Mouse (Mus musculus): ENCODE data around the gene Uncx. TPM values are rescaled to one million over a fixed set of nuclear protein-coding genes. Genes with fewer than 3 reads are reported as not detected.
A peak's percentile ranks its signal among the peaks of the same experiment; 100 is the strongest.

Gene Uncx
- polyA plus RNA-seq, 1 experiment from 2014 or later: 66.8 TPM

DNA sequence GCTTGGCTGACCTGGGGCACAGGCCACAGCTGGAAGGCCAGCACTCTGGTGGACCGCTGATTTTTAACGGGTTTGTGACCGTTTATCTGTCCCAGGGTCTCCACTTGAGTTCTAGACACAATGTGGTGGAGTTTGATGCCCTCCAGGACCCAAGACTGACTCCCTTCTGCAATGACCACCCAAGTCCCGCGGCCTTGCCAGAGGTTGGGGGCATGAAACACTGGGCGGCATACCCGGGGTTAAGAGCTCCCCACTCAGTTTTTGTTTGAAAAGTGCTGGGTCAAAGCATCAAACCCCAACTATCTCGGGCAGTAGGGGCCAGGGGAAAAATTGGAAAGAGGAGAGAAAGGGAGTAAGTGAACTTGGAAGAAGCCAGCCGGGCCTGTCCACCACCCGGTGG is 13.8 kb downstream of the Uncx start:
- H3K27me3 ChIP-seq (ENCODE audit: control insufficient read depth, insufficient read depth, low read length): peaks cover 89% of the 10 kb centered on the region
- 2% methylated on average over 10 of the region's 10 CpGs for WGBS
- H3K36me3 ChIP-seq (ENCODE audit: control insufficient read depth, insufficient read depth, low read length): no peaks in the 10 kb centered on the region
- H3K4me3 ChIP-seq (ENCODE audit: low read depth, low read length): no peak overlapping the region
- peak; percentile 48 for DNase-seq (ENCODE audit: low spot score)
- no peaks in the 10 kb centered on the region for H3K9me3 ChIP-seq (ENCODE audit: control insufficient read depth, low read length)
- no peak overlapping the region for H3K27ac ChIP-seq (ENCODE audit: low read depth, low read length)
- peaks cover 17% of the 10 kb centered on the region for H3K4me1 ChIP-seq (replicated peaks; ENCODE audit: control insufficient read depth, insufficient read depth, low read length)
- ATAC-seq (ENCODE audit: low FRiP score): no peak
- H3K9ac ChIP-seq (ENCODE audit: low read depth, low read length): no peak overlapping the region
- H3K4me2 ChIP-seq (replicated peaks; ENCODE audit: low read depth, low read length): no peak overlapping the region

DNA sequence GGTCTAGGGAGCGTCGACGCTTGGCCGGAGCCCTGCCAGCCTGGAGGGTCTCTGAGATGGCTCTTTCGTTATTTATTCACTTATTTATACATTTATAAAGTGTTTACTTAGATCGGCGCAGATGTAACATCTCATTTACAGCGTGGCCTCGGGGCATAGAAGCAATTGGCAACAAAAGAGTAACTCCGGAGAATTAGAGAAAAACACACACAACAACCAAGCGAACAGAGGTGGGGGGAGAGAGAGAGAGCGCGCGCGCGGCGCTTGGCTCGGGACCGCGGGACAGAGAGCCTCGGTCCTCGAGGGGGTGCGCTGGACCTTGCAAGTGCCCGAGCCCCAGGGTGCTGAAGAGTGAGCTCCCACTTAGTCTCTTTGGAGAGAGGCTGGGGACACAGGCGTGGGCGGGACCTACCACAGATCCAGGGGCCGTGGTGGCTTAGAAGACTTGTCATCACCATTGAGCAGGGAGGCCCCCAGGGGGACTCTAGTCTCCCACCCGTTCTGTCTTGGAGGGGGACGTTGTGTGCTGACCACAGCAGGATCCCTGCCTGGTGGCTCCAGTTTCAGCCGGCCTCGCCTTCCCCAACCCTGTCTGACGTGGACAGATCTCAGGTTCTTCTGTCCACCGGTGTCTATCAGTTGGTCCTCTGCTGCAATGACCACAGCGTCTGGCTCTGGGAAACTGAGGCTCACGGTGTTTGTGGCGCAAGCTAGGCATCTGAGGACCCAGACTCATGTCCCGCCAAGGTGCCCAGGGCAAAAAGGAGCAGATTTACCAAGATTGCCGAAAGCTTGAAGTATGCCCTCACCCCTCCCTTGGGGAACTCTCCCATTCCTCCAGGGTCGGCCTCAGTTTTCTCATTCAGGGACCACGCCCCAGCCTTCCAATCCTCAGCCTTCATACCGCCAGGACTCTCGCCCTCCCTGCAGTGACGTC is 14.5 kb downstream of the Uncx start:
- Histone ChIP-seq H3K27ac (ENCODE audit: low read depth, low read length) (peak overlapping the region; percentile 17; the same call in 1 of the 2 replicates), H3K36me3 (ENCODE audit: control insufficient read depth, insufficient read depth, low read length) (no peaks in the 10 kb centered on the region), H3K4me2 (replicated peaks; ENCODE audit: low read depth, low read length) (peak overlapping the region; percentile 22), H3K27me3 (ENCODE audit: control insufficient read depth, insufficient read depth, low read length) (peaks cover 86% of the 10 kb centered on the region), H3K4me3 (ENCODE audit: low read depth, low read length) (no peak overlapping the region), H3K9me3 (ENCODE audit: control insufficient read depth, low read length) (no peaks in the 10 kb centered on the region), H3K4me1 (replicated peaks; ENCODE audit: control insufficient read depth, insufficient read depth, low read length) (peaks cover 16% of the 10 kb centered on the region), H3K9ac (ENCODE audit: low read depth, low read length) (no peak overlapping the region)
- 1% methylated on average over 43 of the region's 43 CpGs for WGBS
- peak; percentile 52 for DNase-seq (ENCODE audit: low spot score)
- ATAC-seq (ENCODE audit: low FRiP score): peak; percentile 31; the same call in 1 of the 2 replicates

DNA sequence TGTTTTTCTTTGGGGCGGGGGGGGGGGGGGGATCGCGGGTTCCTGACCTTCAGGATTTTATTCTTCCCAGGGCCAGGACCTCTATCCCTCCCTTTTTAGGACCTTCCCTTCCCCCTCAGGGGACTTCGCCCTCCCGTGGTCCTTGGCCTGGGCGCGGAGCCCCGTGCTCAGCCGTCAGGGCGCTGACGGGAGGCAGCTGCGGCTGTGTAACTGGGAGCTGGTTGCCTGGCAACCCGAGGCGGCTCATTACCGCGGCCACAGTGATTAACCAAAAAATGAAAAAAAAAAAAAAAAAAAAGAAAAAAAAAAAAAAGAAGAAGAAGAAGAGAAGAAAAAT is 15.1 kb downstream of the Uncx start:
- peaks cover 16% of the 10 kb centered on the region for H3K4me1 ChIP-seq (replicated peaks; ENCODE audit: control insufficient read depth, insufficient read depth, low read length)
- H3K27ac ChIP-seq (ENCODE audit: low read depth, low read length): peak overlapping the region; percentile 78; the same call in 1 of the 2 replicates
- WGBS: 0% methylated on average over 16 of the region's 16 CpGs
- no peak overlapping the region for H3K4me3 ChIP-seq (ENCODE audit: low read depth, low read length)
- H3K9me3 ChIP-seq (ENCODE audit: control insufficient read depth, low read length): no peaks in the 10 kb centered on the region
- H3K4me2 ChIP-seq (replicated peaks; ENCODE audit: low read depth, low read length): peak overlapping the region; percentile 22; the same call in 1 of the 2 replicates
- H3K27me3 ChIP-seq (ENCODE audit: control insufficient read depth, insufficient read depth, low read length): peaks cover 86% of the 10 kb centered on the region
- DNase-seq (ENCODE audit: low spot score) (peak; percentile 79), ATAC-seq (ENCODE audit: low FRiP score) (peak; percentile 70)
- H3K9ac ChIP-seq (ENCODE audit: low read depth, low read length): no peak overlapping the region
- H3K36me3 ChIP-seq (ENCODE audit: control insufficient read depth, insufficient read depth, low read length): no peaks in the 10 kb centered on the region

DNA sequence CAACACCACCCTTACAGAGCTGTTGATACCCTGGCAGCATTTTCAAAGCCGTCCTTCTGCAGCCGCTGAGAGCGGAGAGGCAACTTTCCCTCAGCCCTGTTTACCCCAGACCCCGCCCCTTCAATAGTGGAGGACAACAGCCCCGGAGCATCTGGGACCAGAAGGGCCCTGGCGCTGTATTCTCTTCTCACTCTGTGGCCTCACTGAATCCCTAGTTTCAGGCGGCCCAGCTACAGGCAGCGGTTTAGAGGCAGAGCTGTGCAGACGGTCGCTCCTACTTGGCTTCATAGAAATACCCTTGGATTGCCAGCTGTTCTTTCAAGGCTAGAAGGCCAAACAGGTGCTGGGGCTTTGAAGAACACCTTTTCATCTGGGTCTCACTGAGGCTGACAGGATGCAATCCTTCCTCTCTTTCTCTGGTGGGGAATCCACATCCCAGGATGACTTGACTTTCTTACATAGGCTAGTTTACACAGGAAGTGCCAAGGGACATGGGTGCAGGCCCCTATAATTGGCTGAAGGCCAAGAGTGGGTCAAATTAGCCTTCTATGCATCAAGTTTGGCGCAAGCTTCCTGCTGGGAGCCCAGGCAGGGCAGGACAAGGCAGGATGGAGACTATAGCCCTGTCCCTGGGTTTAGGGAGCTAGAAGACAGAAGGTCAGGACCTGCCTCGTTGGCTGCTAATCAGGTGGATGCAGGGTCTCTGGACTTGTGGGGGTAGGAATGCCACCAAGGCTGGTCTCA is 15.8 kb downstream of the Uncx start:
- ATAC-seq (ENCODE audit: low FRiP score) (peak; percentile 74), DNase-seq (ENCODE audit: low spot score) (peak; percentile 75)
- WGBS: 2% methylated on average over 12 of the region's 12 CpGs
- H3K9ac ChIP-seq (ENCODE audit: low read depth, low read length): no peak overlapping the region
- 0 out of 2 replicates have a peak overlapping the region, but pooled peaks have one; percentile 20 for H3K4me2 ChIP-seq (replicated peaks; ENCODE audit: low read depth, low read length)
- no peaks in the 10 kb centered on the region for H3K9me3 ChIP-seq (ENCODE audit: control insufficient read depth, low read length)
- H3K27ac ChIP-seq (ENCODE audit: low read depth, low read length): peak overlapping the region; percentile 78
- no peak overlapping the region for H3K4me3 ChIP-seq (ENCODE audit: low read depth, low read length)
- H3K4me1 ChIP-seq (replicated peaks; ENCODE audit: control insufficient read depth, insufficient read depth, low read length): peaks cover 16% of the 10 kb centered on the region
- H3K36me3 ChIP-seq (ENCODE audit: control insufficient read depth, insufficient read depth, low read length): no peaks in the 10 kb centered on the region
- peaks cover 80% of the 10 kb centered on the region for H3K27me3 ChIP-seq (ENCODE audit: control insufficient read depth, insufficient read depth, low read length)

DNA sequence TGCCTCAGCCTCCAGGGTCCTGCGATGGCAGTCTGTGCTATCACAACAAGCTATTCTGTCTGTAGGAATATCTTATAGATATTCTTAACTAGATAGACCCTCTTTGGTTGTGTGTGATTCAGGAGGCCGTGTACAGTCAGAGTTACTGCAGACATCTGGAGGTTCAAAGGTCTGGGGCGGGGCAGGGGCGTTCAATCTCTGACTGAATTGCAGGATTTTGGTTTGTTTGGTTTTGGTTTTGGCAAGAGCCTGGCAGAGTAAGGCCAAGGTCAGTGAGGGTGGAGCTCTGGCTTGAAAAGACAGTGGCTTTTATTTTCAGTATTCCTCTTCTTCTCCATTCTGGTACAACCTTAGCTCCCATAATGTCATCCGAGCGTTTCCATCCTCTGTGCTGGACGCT is 16.5 kb downstream of the Uncx start:
- ATAC-seq (ENCODE audit: low FRiP score) (no peak), DNase-seq (ENCODE audit: low spot score) (no peak)
- Histone ChIP-seq H3K36me3 (ENCODE audit: control insufficient read depth, insufficient read depth, low read length) (no peaks in the 10 kb centered on the region), H3K4me2 (replicated peaks; ENCODE audit: low read depth, low read length) (no peak overlapping the region), H3K4me1 (replicated peaks; ENCODE audit: control insufficient read depth, insufficient read depth, low read length) (peaks cover 15% of the 10 kb centered on the region), H3K4me3 (ENCODE audit: low read depth, low read length) (no peak overlapping the region), H3K27ac (ENCODE audit: low read depth, low read length) (no peak overlapping the region), H3K9ac (ENCODE audit: low read depth, low read length) (no peak overlapping the region), H3K9me3 (ENCODE audit: control insufficient read depth, low read length) (no peaks in the 10 kb centered on the region), H3K27me3 (ENCODE audit: control insufficient read depth, insufficient read depth, low read length) (peaks cover 81% of the 10 kb centered on the region)
- WGBS: 40% methylated on average over 7 of the region's 7 CpGs

DNA sequence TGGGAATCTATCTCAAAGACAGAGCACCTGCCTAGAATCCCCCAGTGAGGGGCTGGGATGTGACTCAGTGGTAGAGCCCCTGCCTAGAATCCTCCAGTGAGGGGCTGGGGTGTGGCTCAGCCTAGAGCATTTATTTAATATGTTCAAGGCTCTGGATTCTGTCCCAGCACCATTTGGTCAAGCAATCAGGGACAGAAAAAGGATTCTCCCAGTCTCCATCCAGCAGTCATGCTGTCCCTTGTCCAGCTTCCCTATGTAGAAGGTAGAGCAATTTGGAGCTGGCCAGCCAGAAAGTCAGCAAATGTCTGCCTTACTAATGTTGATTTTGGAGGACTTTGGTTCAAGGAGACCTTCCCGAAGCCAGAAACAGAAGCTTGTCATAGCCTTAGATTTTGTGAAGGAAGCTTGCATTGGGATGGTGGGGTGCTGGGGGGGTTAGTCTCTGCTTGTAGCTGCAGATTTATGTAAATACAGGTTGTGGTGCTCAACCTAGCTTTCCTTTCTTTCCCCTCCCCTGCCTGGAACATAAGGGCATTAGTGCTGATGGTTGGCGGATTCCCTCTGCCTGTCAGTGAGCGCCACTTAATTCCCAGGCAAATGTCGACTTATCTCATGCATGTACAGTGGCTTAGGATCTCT is 18.2 kb downstream of the Uncx start:
- H3K4me3 ChIP-seq (ENCODE audit: low read depth, low read length): no peak overlapping the region
- H3K36me3 ChIP-seq (ENCODE audit: control insufficient read depth, insufficient read depth, low read length): no peaks in the 10 kb centered on the region
- ATAC-seq (ENCODE audit: low FRiP score) (no peak), DNase-seq (ENCODE audit: low spot score) (no peak)
- peaks cover 12% of the 10 kb centered on the region for H3K4me1 ChIP-seq (replicated peaks; ENCODE audit: control insufficient read depth, insufficient read depth, low read length)
- H3K27ac ChIP-seq (ENCODE audit: low read depth, low read length): no peak overlapping the region
- no peaks in the 10 kb centered on the region for H3K9me3 ChIP-seq (ENCODE audit: control insufficient read depth, low read length)
- H3K9ac ChIP-seq (ENCODE audit: low read depth, low read length): no peak overlapping the region
- WGBS: 66% methylated on average over 4 of the region's 4 CpGs
- peaks cover 72% of the 10 kb centered on the region for H3K27me3 ChIP-seq (ENCODE audit: control insufficient read depth, insufficient read depth, low read length)
- no peak overlapping the region for H3K4me2 ChIP-seq (replicated peaks; ENCODE audit: low read depth, low read length)

DNA sequence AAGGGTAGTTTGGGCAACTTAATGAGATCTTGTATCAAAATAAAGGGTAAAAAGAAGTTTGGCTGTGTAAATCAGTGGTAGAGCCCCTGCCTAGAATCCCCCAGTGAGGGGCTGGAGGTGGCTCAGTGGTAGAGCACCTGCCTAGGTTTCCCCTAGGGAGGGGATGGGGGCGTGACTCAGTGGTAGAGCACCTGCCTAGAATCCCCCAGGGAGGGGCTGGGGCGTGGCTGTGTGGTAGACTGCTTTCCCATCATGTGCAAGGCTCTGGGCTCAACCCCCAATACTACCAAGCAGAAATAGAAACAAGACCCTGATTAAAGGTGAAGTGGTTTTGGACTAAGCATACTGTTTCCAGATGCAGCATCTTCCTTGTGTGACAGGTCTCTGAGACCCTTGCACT is 21.4 kb downstream of the Uncx start:
- no peak overlapping the region for H3K27ac ChIP-seq (ENCODE audit: low read depth, low read length)

DNA sequence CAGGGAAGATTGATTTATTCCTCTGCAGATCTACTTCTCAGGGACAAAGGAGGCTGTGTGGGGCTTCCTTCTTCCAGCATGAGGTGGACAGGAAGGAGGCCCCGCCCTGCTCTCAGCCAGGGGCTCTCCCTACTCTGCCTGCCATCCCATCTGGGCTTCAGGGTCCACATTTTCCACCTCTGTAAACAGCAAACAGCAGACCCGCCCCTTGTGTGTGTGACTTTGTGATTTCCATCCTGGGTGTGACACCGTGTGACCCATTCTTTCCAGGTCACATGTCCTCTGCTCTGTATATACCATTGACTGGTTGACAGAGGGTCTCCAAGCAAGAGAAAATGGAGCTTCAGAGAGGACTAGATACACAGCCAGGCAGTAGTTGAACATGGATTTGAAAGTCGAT is 22.2 kb downstream of the Uncx start:
- H3K27me3 ChIP-seq (ENCODE audit: control insufficient read depth, insufficient read depth, low read length): peaks cover 43% of the 10 kb centered on the region
- ATAC-seq (ENCODE audit: low FRiP score): no peak

More for the DNA sequence above, 21.4 kb downstream of the Uncx start:
- no peaks in the 10 kb centered on the region for H3K9me3 ChIP-seq (ENCODE audit: control insufficient read depth, low read length)
- no peak for ATAC-seq (ENCODE audit: low FRiP score)
- H3K9ac ChIP-seq (ENCODE audit: low read depth, low read length): no peak overlapping the region
- no peak overlapping the region for H3K4me3 ChIP-seq (ENCODE audit: low read depth, low read length)
- H3K27me3 ChIP-seq (ENCODE audit: control insufficient read depth, insufficient read depth, low read length): peaks cover 51% of the 10 kb centered on the region
- no peaks in the 10 kb centered on the region for H3K4me1 ChIP-seq (replicated peaks; ENCODE audit: control insufficient read depth, insufficient read depth, low read length)
- WGBS: 49% methylated on average over 2 of the region's 2 CpGs
- H3K36me3 ChIP-seq (ENCODE audit: control insufficient read depth, insufficient read depth, low read length): no peaks in the 10 kb centered on the region
- no peak for DNase-seq (ENCODE audit: low spot score)
- H3K4me2 ChIP-seq (replicated peaks; ENCODE audit: low read depth, low read length): no peak overlapping the region

More for the DNA sequence above, 22.2 kb downstream of the Uncx start:
- Histone ChIP-seq H3K27ac (ENCODE audit: low read depth, low read length) (no peak overlapping the region), H3K4me2 (replicated peaks; ENCODE audit: low read depth, low read length) (no peak overlapping the region), H3K9ac (ENCODE audit: low read depth, low read length) (no peak overlapping the region), H3K36me3 (ENCODE audit: control insufficient read depth, insufficient read depth, low read length) (no peaks in the 10 kb centered on the region), H3K9me3 (ENCODE audit: control insufficient read depth, low read length) (no peaks in the 10 kb centered on the region), H3K4me1 (replicated peaks; ENCODE audit: control insufficient read depth, insufficient read depth, low read length) (no peaks in the 10 kb centered on the region), H3K4me3 (ENCODE audit: low read depth, low read length) (no peak overlapping the region)
- WGBS: 57% methylated on average over 4 of the region's 4 CpGs
- DNase-seq (ENCODE audit: low spot score): no peak
